Mouse (Mus musculus) urinary bladder, postnatal 36 days (tissue): ENCODE measurements around the gene Olfr1234.

Experiments used
- DNase-seq, 2 experiments: peaks; one replicate each; pipeline ENCODE4 v3.0.0; 2022; ENCODE audit warnings: low spot score in 2 of 2, mixed read lengths in 1 of 2

Gene Olfr1234

DNA sequence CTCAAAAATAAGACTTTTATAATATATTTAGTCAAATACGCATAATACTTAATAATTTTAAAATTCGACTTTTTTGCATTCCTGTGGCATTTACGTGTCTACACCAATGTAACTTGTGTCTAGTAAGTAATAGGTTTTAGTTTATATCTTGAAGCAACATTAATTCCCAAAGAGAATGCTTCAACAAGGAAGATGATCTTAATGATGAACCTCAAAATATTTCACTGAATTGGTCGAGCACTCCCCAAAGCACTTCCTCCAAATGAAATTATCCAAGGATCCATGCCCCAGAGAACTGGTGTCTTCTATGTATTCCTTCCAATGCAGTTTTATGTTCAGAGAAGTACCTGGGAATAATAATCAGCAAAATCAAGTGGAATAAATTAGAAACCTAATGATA is at the start of gene Olfr1234:
TSS of gene Olfr1234 (minus strand) at position 101 of the 400 bp plus-strand sequence.
- no peak for DNase-seq

- no peak for DNase-seq
Observed at GRCm38 (mm10) chr2:89409576-89409975, 44.9 kb upstream of the Olfr1234 start, which contains the start of gene Olfr1238. Gene Olfr1238 (minus strand): TSS chr2:89409676.

- no peak for DNase-seq
Observed at GRCm38 (mm10) chr2:89400882-89401281, 36.2 kb upstream of the Olfr1234 start.

GRCm38 (mm10) chr2:89342298-89342697 is 22.4 kb downstream of the Olfr1234 start, which contains the start of gene Olfr1233:
Gene Olfr1233 (minus strand): TSS chr2:89342398.
- DNase-seq: no peak

DNA sequence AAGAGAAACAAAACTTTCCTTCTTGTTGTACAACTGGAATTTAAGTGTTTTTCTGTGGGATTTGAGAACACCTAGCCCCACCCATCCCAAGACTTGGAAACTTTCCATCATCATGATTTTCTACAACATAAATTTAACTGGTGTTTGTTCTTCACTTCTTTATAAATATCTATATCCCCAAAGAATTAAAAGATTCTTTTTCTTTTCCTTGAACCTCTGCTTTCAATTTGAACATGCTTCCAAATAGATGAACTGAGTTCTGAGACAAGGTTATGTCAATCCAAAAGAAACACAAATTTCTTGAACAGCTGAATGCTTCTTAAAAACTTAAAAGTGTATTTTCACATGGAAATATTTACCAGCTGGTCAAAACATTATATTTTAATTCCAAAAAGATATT is 35.1 kb downstream of the Olfr1234 start, which contains the start of gene Olfr1232:
TSS of gene Olfr1232 (minus strand) at position 101 of the 400 bp plus-strand sequence.
- no peak for DNase-seq
